Mouse (Mus musculus) layer of hippocampus, adult 11-12 months (tissue): ENCODE measurements around the gene Cst3.

Experiments
- DNase-seq: peaks from one replicate; pipeline ENCODE4 v3.0.0; 2022; ENCODE audit warnings: low spot score

The Cst3 gene

GRCm38 (mm10) chr2:148856630-148857400, 18.7 kb downstream of the Cst3 start:
- DNase-seq: no peak

GRCm38 (mm10) chr2:148851116-148851906, 24.2 kb downstream of the Cst3 start:
- DNase-seq: peak; percentile 91

- no peak for DNase-seq
These were observed 36.3 kb downstream of the Cst3 start for GRCm38 (mm10) chr2:148839224-148839623.

- DNase-seq: no peak
These were observed 37.3 kb downstream of the Cst3 start for GRCm38 (mm10) chr2:148838075-148838777.

- no peak for DNase-seq
These were observed 40.6 kb downstream of the Cst3 start, which contains the start of gene Cst9 for GRCm38 (mm10) chr2:148834912-148835311. TSS of gene Cst9 (plus strand) at chr2:148835147.

GRCm38 (mm10) chr2:148825986-148826385, 49.5 kb downstream of the Cst3 start:
- no peak for DNase-seq
